Mouse (Mus musculus) liver, embryonic 15.5 days (tissue): Measurements from ENCODE around the gene Dock9. TPM values are rescaled to one million over a fixed set of nuclear protein-coding genes. Genes with fewer than 3 reads are reported as not detected.

Experiments used
- ATAC-seq: fragments of 200-750 bp; cut with Nextera tagmentation; 2 replicates; pipeline ENCODE4 v1.8.0; 2017; ENCODE audit warnings: moderate number of reproducible peaks, mild to moderate bottlenecking, moderate library complexity; ENCODE audit not compliant: insufficient read depth
- H3K27ac ChIP-seq: fragments of 300-500 bp; sonication (generic); replicated peaks from 2 replicates; pipeline ENCODE4 v1.5.1; 2015; ENCODE audit warnings: mild to moderate bottlenecking, inconsistent platforms
- H3K27me3 ChIP-seq: fragments of 300-500 bp; sonication (generic); 2 replicates; pipeline ENCODE4 v1.6.1; 2015; ENCODE audit warnings: mild to moderate bottlenecking, inconsistent platforms
- H3K36me3 ChIP-seq: fragments of 300-500 bp; sonication (generic); replicated peaks from 2 replicates; pipeline ENCODE4 v1.6.1; 2015; ENCODE audit warnings: moderate library complexity, mild to moderate bottlenecking, inconsistent platforms
- H3K4me1 ChIP-seq: fragments of 300-500 bp; sonication (generic); replicated peaks from 2 replicates; pipeline ENCODE4 v1.6.1; 2015; ENCODE audit warnings: inconsistent platforms
- H3K4me2 ChIP-seq: fragments of 300-500 bp; sonication (generic); 2 replicates; pipeline ENCODE4 v1.6.1; 2015; ENCODE audit warnings: moderate library complexity, mild to moderate bottlenecking, inconsistent platforms
- H3K4me3 ChIP-seq: fragments of 300-500 bp; sonication (generic); replicated peaks from 2 replicates; pipeline ENCODE4 v1.5.1; 2015; ENCODE audit warnings: mild to moderate bottlenecking, inconsistent platforms
- H3K9ac ChIP-seq: fragments of 300-500 bp; sonication (generic); 2 replicates; pipeline ENCODE4 v1.6.1; 2015; ENCODE audit warnings: moderate library complexity, mild to moderate bottlenecking, inconsistent platforms
- H3K9me3 ChIP-seq: fragments of 300-500 bp; sonication (generic); replicated peaks from 2 replicates; pipeline ENCODE4 v1.6.1; 2016; ENCODE audit warnings: inconsistent platforms
- WGBS: fragments of 180-500 bp; shearing (Covaris S2); methylation state at CpG from one replicate; pipeline ENCODE4 v1.1.7; 2015; ENCODE audit warnings: mixed read lengths; ENCODE audit not compliant: insufficient replicate concordance; 5-methylcytosine and 5-hydroxymethylcytosine counted together
- polyA plus RNA-seq: library from polyadenylated mRNA; unstranded; fragments of >200 nt; fragmentation: Nextera tagmentation; extraction: Ambion mirVana; gene quantifications from 2 replicates; pipeline ENCODE4 v1.2.1, GENCODE M21; 2015

Gene Dock9
- polyA plus RNA-seq, 1 experiment from 2014 or later, result 1.2 TPM

GRCm38 (mm10) chr14:121714268-121714667 is 83.4 kb downstream of the Dock9 start:
- no peak overlapping the region for H3K9ac ChIP-seq
- H3K4me1 ChIP-seq, result peaks cover 7% of the 10 kb centered on the region; the same call in 1 of the 2 replicates
- no peaks in the 10 kb centered on the region for H3K36me3 ChIP-seq
- H3K27ac ChIP-seq, result no peak overlapping the region
- WGBS, result 48% methylated on average over 2 of the region's 2 CpGs
- no peaks in the 10 kb centered on the region for H3K27me3 ChIP-seq
- no peak overlapping the region for H3K4me3 ChIP-seq
- no peak overlapping the region for H3K4me2 ChIP-seq
- no peak for ATAC-seq
- H3K9me3 ChIP-seq, result no peaks in the 10 kb centered on the region

GRCm38 (mm10) chr14:121713830-121714197 is 83.8 kb downstream of the Dock9 start:
- Histone ChIP-seq H3K36me3 (no peaks in the 10 kb centered on the region), H3K4me1 (peaks cover 7% of the 10 kb centered on the region; the same call in 1 of the 2 replicates), H3K27ac (no peak overlapping the region), H3K4me2 (no peak overlapping the region), H3K27me3 (no peaks in the 10 kb centered on the region), H3K9me3 (no peaks in the 10 kb centered on the region), H3K9ac (no peak overlapping the region), H3K4me3 (no peak overlapping the region)
- no peak for ATAC-seq
- WGBS, result 64% methylated on average over 4 of the region's 4 CpGs

- no peaks in the 10 kb centered on the region for H3K9me3 ChIP-seq
- H3K36me3 ChIP-seq, result no peaks in the 10 kb centered on the region
- no peak for ATAC-seq
- no peak overlapping the region for H3K4me2 ChIP-seq
- no peak overlapping the region for H3K27ac ChIP-seq
- WGBS, result 60% methylated on average over 7 of the region's 7 CpGs
- no peaks in the 10 kb centered on the region for H3K27me3 ChIP-seq
- H3K4me3 ChIP-seq, result no peak overlapping the region
- H3K4me1 ChIP-seq, result peaks cover 7% of the 10 kb centered on the region; the same call in 1 of the 2 replicates
- H3K9ac ChIP-seq, result no peak overlapping the region
Observed at GRCm38 (mm10) chr14:121713166-121713829, 84.3 kb downstream of the Dock9 start.

GRCm38 (mm10) chr14:121711089-121711826 is 86.4 kb downstream of the Dock9 start:
- peak overlapping the region; percentile 2; the same call in 1 of the 2 replicates for H3K4me2 ChIP-seq
- H3K4me3 ChIP-seq, result no peak overlapping the region
- ATAC-seq, result peak; percentile 34; the same call in 1 of the 2 replicates
- H3K27ac ChIP-seq, result no peak overlapping the region
- peaks cover 11% of the 10 kb centered on the region; the same call in 1 of the 2 replicates for H3K4me1 ChIP-seq
- H3K27me3 ChIP-seq, result no peaks in the 10 kb centered on the region
- no peak overlapping the region for H3K9ac ChIP-seq
- 49% methylated on average over 14 of the region's 14 CpGs for WGBS
- no peaks in the 10 kb centered on the region for H3K9me3 ChIP-seq
- no peaks in the 10 kb centered on the region for H3K36me3 ChIP-seq

- no peak overlapping the region for H3K4me3 ChIP-seq
- no peak overlapping the region for H3K9ac ChIP-seq
- H3K36me3 ChIP-seq, result no peaks in the 10 kb centered on the region
- no peak overlapping the region for H3K4me2 ChIP-seq
- no peaks in the 10 kb centered on the region for H3K27me3 ChIP-seq
- no peak for ATAC-seq
- no peaks in the 10 kb centered on the region for H3K9me3 ChIP-seq
- peaks cover 11% of the 10 kb centered on the region; the same call in 1 of the 2 replicates for H3K4me1 ChIP-seq
- no peak overlapping the region for H3K27ac ChIP-seq
- WGBS, result 60% methylated on average over 3 of the region's 3 CpGs
Observed at GRCm38 (mm10) chr14:121710130-121710529, 87.5 kb downstream of the Dock9 start.

- WGBS, result 44% methylated on average over 2 of the region's 2 CpGs
- H3K9ac ChIP-seq, result no peak overlapping the region
- no peak overlapping the region for H3K4me3 ChIP-seq
- H3K9me3 ChIP-seq, result no peaks in the 10 kb centered on the region
- H3K4me1 ChIP-seq, result peaks cover 11% of the 10 kb centered on the region; the same call in 1 of the 2 replicates
- ATAC-seq, result no peak
- no peaks in the 10 kb centered on the region for H3K36me3 ChIP-seq
- H3K4me2 ChIP-seq, result no peak overlapping the region
- H3K27ac ChIP-seq, result no peak overlapping the region
- no peaks in the 10 kb centered on the region for H3K27me3 ChIP-seq
Observed at GRCm38 (mm10) chr14:121708244-121708643, 89.4 kb downstream of the Dock9 start.

- peaks cover 11% of the 10 kb centered on the region; the same call in 1 of the 2 replicates for H3K4me1 ChIP-seq
- ATAC-seq, result no peak
- no peak overlapping the region for H3K9ac ChIP-seq
- H3K9me3 ChIP-seq, result no peaks in the 10 kb centered on the region
- H3K27me3 ChIP-seq, result no peaks in the 10 kb centered on the region
- H3K4me3 ChIP-seq, result no peak overlapping the region
- 52% methylated on average over 3 of the region's 3 CpGs for WGBS
- H3K36me3 ChIP-seq, result no peaks in the 10 kb centered on the region
- H3K4me2 ChIP-seq, result no peak overlapping the region
- no peak overlapping the region for H3K27ac ChIP-seq
Observed at GRCm38 (mm10) chr14:121706482-121706901, 91.1 kb downstream of the Dock9 start.

- H3K27ac ChIP-seq, result no peak overlapping the region
- H3K4me1 ChIP-seq, result peaks cover 5% of the 10 kb centered on the region; the same call in 1 of the 2 replicates
- WGBS, result 57% methylated on average over 5 of the region's 5 CpGs
- H3K36me3 ChIP-seq, result no peaks in the 10 kb centered on the region
- H3K4me2 ChIP-seq, result no peak overlapping the region
- no peaks in the 10 kb centered on the region for H3K27me3 ChIP-seq
- ATAC-seq, result no peak
- H3K9ac ChIP-seq, result no peak overlapping the region
- H3K9me3 ChIP-seq, result no peaks in the 10 kb centered on the region
- no peak overlapping the region for H3K4me3 ChIP-seq
Observed at GRCm38 (mm10) chr14:121705644-121706043, 92.0 kb downstream of the Dock9 start.

GRCm38 (mm10) chr14:121702534-121702933 is 95.1 kb downstream of the Dock9 start:
- H3K27ac ChIP-seq, result no peak overlapping the region
- H3K9me3 ChIP-seq, result no peaks in the 10 kb centered on the region
- H3K27me3 ChIP-seq, result peaks cover 12% of the 10 kb centered on the region; the same call in 1 of the 2 replicates
- no peak overlapping the region for H3K4me3 ChIP-seq
- no peak for ATAC-seq
- WGBS, result 14% methylated on average over 4 of the region's 4 CpGs
- no peak overlapping the region for H3K4me2 ChIP-seq
- H3K4me1 ChIP-seq, result peaks cover 4% of the 10 kb centered on the region; the same call in 1 of the 2 replicates
- no peak overlapping the region for H3K9ac ChIP-seq
- no peaks in the 10 kb centered on the region for H3K36me3 ChIP-seq

GRCm38 (mm10) chr14:121700013-121700412 is 97.6 kb downstream of the Dock9 start:
- H3K27ac ChIP-seq, result no peak overlapping the region
- H3K36me3 ChIP-seq, result no peaks in the 10 kb centered on the region
- no peaks in the 10 kb centered on the region for H3K9me3 ChIP-seq
- no peak overlapping the region for H3K9ac ChIP-seq
- H3K4me2 ChIP-seq, result no peak overlapping the region
- ATAC-seq, result no peak
- no peaks in the 10 kb centered on the region for H3K4me1 ChIP-seq
- WGBS, result 55% methylated on average over 1 of the region's 1 CpGs
- no peak overlapping the region for H3K4me3 ChIP-seq
- peaks cover 28% of the 10 kb centered on the region for H3K27me3 ChIP-seq

- Histone ChIP-seq H3K27ac (no peak overlapping the region), H3K4me3 (no peak overlapping the region), H3K9me3 (no peaks in the 10 kb centered on the region), H3K4me1 (no peaks in the 10 kb centered on the region), H3K4me2 (peak overlapping the region; percentile 20), H3K27me3 (peaks cover 28% of the 10 kb centered on the region), H3K9ac (no peak overlapping the region), H3K36me3 (no peaks in the 10 kb centered on the region)
- no peak for ATAC-seq
- 32% methylated on average over 7 of the region's 7 CpGs for WGBS
Observed at GRCm38 (mm10) chr14:121698620-121698950, 99.1 kb downstream of the Dock9 start.
